Mouse (Mus musculus) spleen, postnatal 4 days (tissue): ENCODE measurements around the gene Ptprm.

Experiments
- DNase-seq, 2 experiments: peaks; one replicate each; pipeline ENCODE4 v3.0.0; 2022; ENCODE audit warnings: low spot score in 2 of 2

Ptprm gene

GRCm38 (mm10) chr17:67138981-67139380, 215.3 kb downstream of the Ptprm start:
- DNase-seq, result no peak

DNA sequence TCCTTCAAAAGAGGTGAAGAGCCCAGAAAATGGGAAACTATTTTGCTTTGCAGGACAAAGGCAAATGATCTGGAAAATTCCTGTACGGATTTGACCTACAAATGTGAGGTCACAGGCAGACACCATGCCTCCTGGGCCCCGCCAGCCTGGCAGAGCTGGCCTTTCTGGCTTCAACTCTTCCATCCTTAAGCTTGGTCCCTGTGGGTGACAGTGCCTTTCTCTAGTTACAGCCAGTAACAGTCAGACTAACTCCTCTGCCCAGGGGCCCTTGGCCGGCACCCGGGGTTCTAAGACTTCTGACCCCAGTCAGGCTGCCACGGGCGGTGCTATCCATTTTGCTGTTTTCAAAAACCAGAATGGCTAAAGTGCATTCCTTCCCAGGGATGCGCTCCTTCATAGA, 217.4 kb downstream of the Ptprm start:
- no peak for DNase-seq

DNA sequence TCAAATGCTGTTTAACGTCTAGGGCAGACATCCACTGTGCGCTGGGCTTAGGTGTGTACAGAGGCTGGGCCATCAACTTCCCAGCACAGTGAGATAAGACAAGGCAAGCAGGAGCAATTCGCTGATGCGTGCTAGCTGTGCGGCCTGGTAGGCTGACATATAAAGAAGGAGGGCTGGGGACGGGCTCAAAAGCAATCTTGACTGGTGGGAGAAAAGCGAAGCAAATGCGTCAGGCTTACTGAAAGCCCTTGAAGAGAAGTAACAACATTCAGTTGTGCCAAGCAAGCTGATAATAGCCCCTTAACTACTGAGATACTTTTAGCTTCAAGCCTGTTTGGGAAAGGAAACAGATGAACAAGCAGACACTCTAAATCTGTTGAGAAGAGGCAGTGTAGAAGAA, 217.8 kb downstream of the Ptprm start:
- no peak for DNase-seq

DNA sequence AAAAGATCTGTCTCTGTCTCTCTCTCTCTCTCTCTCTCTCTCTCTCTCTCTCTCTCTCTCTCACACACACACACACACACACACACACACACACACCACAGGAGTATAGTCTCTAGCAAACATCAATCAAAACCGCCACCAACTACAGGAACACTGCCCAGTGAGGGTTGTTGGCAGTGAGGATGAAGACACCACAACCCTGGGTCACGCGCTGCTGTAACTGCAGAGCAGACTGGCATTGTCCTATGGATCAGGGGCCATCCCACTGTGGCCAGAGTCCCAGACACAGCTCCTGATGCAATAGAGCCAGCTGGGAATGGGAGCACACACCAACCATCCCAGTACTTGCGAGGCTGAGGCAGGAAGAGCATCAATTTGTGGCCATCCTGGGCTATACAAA, 220.0 kb downstream of the Ptprm start:
- DNase-seq, result no peak

DNA sequence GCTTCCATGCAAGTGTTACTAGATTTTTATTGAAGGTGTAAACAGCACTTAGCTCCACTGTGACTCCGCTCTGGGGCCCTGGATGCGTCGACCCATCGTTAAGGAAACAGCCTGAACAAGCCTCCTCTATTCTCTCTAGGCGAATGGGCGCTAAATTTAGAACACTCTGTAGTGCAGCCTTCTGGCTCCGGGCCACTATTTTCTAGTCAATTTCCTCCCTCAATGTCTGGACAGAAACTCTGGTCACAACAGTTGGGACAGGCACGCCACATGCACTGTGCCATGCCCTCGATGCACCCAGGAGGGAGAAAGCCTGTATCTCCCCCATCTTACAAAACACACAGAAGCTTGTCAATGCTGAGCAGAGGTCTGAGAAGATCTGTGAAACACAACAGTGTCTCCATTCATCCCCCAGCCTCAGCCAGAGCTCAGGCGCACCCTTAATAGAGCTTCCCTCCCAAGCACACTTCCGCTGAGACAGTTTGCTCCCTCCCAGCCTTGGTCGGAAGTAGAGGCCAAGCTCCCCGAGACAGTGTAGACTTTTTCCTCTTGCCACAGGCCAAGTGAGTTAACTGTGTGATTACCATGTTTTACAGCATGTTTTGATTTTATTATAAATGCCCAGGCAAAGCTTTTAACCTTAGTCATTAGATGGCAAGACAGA, 220.7 kb downstream of the Ptprm start:
- peak in 1 of 2 experiments; percentile 9 for DNase-seq

- no peak for DNase-seq
Measured at GRCm38 (mm10) chr17:67133026-67133425, 221.2 kb downstream of the Ptprm start.

DNA sequence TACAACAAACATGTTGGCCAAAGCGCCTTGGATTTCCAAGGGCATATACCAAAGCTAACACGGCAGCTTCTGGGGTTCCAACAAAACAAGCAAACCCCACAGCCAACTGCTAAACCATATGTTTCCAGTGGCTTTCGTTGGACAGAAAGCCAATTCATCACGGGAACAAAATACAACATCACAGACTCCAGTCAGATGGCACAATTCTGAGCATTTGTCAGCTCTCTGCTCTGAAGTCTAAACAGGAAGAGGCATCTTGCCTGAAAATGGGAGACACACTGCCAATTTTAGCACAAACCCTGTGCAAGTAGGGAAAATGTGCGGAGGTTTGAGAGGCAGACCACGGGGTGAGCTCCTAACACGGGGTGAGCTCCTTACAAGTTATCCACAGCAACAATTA, 226.7 kb downstream of the Ptprm start:
- DNase-seq, result no peak

DNA sequence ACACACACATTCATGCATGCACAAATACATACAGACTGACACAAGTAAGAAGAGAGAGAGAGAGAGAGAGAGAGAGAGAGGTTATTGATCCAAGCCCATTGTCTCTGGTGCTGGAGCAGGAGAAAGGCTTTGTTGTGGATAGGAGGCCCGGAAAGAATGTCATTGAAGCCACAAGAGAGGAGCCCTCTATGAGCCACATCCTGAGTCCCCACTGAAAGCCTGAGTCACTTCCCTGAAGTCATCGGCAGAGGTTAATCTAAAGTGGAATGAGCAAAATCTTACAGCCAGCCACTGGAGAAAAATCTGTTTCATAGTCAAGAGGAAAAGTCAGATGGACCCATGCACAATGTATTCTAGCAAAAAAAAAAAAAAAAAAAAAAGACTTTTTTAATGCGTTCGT, 228.7 kb downstream of the Ptprm start:
- no peak for DNase-seq

DNA sequence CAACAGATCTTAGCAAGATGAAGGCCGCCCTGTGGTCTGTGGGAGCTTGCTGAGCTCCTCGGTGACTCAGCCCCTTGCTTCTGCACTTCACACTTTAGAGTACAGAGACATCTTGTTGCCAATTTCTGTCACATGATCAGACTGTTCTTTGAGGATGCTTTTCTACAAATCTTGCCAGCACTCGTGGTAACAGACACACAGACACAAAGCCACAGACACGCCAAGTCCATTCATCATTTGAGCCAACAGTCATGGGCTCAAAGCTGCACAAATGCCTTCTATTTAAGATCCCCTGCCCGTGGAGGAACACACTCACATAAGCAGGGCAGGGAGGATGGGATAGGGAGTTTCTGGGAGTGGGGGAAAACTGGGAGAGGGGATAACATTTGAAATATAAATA, 230.0 kb downstream of the Ptprm start:
- no peak for DNase-seq

DNA sequence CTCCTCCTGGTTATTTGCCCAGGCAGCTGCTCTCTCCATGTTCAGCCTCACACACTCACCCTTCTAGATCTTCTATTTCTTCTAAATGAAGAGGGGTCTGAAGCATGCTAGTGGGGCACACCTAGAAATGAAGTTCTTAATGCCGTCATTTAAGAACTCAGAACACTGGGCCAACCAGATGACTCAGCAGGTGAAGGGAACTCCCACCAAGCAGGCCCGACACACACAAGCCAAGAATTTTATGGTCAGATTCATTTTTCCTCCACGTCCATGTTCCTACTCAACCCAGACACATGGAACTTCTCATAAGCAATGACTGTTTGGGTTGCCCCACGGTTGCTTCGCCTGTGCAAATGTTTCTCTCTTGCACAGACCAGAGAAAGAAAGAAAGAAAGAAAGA, 230.5 kb downstream of the Ptprm start:
- no peak for DNase-seq

DNA sequence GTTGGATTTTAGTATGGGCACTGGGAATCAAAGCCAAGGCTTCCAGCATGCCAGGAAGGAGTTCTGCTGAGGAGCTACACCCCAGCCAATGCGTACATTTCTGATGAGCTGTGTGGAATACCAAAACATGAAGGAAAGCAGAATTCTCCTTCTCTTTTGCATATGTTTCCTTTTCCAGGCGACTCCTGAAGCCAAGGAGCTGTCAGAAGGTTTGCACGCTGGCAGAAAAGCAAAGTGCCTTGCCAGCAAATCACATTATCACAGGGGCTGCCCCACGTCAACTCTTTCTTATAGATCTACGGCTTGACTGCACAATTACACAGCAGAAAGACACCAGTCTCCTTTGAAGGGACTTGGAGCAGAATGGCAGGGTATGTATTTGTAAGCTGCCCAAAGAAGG, 233.4 kb downstream of the Ptprm start:
- no peak for DNase-seq

DNA sequence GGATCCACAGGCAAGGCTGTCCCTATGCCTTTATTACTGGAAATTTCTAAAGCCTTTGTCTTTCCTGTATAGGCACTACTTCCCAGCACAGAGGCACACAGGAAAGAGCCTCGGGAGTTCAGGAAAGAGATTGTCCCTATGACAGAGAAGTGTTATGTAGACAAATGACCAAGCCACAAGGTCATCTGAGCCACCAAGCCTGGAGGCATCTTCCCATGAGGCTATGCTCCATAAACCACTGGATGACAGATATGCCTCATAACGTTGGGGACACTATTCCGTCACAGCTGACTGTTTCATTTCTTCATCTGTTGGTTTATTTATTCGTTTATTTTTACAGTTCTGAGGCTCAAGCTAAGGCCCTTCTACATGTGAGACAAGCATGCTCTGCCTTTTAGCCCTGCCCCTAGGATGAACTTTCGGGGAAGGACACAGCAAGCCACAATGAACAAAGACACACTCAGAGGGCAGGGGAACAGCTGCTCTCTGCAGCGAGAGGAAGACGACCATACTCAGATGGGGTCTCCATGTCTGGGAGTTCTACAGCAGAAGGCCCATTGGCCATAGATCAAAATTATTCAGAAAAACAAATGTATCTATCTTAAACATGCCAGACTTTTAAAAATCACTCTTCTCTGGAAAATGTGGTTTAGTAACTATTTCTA, 235.4 kb downstream of the Ptprm start:
- DNase-seq, result no peak

DNA sequence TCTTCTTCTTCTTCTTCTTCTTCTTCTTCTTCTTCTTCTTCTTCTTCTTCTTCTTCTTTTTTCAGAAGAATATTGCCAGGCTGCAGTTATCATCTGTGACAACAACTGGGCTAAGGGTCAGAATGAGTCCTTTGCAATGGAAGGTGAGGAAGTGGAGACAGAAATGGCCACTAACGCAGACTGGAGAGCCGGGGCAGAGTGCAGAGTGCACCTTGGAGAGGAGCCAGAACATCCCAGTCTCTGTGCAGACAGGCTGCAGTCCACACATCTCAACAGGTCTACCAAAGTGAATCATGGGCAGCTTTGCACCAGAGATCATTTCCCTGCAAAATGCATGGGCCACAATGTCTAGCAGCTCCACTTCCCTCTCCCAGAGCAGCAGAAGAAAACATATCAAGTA, 239.4 kb downstream of the Ptprm start:
- DNase-seq, result no peak

DNA sequence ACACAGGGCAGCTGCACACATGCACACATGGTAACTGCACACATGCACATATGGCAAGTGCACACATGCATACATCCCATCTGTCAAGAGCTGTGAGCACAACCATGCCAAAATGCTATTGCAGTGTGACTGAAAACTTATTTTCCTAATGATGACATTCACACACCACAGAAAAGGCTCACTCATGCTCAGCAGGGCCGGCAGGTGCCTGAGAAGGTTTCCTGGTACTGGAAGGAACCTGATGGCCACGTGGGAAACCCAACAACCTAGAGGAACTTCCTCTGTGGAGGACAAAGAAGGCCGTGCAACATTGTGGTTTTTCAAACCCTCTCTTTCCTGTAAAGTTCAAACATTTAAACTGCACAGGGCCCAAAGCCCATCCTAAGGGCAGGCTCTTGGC, 241.6 kb downstream of the Ptprm start:
- no peak for DNase-seq

DNA sequence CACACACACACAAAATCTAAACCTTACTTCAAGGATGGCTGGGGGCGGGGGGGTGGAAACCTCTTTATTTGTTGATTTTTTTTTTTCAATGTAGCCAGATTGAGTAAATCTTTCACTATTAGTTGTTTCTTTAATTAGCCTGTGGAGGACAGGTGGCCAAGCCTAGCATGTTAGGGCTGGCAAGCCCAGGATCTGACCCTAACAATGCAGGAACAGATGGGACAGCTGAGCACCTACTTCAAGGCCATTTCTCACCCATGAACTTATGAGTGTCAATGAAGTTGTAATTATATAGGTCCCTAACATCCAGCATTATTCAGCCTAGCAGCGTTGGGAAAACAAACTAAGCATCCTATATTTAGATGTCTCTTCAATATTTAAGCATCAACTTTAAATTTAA, 248.1 kb downstream of the Ptprm start:
- DNase-seq, result no peak

DNA sequence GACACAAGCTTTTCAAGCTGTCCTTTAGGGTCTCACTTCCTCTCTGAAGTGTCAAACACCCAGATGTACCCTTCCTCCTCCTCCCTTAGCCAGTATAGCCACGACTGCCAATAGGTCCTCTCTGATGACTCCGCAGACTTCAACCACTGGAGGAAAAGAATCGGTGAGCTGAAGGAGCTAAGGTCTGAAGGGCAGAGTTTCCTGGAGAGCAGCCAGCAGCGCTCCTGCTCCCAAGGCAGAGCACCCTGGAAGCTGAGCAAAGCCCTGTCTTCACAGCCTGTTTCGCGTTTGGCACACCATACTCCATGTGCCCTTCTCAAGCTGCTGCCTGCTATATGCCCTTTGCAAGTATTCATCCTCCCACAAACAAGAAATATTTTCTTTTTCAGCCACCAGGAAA, 252.2 kb downstream of the Ptprm start:
- no peak for DNase-seq

DNA sequence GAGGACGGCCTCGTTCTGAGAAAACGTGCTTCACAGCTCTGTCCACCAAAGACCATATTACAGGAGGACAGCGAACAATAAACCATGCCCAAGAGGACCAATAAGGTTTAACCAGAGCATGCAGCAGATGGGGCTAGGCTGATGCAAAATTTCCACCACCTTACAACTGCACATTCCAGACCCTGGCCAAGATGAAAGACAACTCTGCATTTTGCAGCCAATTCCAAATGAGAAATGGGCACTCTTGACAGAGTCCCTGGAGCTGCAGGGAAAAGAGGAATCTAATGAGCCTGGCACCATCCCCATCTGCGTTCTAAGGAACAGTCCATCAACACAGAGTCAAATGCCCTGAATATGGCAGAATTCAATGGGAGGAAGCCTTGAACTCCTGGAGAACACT, 263.3 kb downstream of the Ptprm start:
- DNase-seq, result no peak

DNA sequence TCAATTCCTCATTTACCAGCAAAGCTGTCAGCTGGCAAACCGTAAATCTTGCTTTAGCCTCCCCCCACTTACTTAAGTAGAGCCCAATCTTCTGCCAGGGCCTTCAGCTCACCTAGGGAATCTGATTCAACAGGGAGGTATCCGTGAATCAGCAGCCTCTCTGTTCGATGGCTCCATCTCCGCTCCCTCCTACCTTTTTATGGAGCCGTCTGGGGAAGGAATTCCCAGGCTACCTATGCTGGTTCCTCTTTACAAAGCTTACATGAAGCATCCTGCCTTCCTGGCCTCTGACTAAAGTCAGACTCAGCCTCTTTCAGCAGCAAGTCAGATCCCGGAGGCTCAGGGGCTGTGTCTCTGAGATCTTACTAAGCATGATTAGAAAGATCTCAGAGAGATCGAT, 264.1 kb downstream of the Ptprm start:
- no peak for DNase-seq

GRCm38 (mm10) chr17:67089611-67090010, 264.6 kb downstream of the Ptprm start:
- DNase-seq, result no peak

- no peak for DNase-seq
Measured at GRCm38 (mm10) chr17:67087585-67087984, 266.7 kb downstream of the Ptprm start.

DNA sequence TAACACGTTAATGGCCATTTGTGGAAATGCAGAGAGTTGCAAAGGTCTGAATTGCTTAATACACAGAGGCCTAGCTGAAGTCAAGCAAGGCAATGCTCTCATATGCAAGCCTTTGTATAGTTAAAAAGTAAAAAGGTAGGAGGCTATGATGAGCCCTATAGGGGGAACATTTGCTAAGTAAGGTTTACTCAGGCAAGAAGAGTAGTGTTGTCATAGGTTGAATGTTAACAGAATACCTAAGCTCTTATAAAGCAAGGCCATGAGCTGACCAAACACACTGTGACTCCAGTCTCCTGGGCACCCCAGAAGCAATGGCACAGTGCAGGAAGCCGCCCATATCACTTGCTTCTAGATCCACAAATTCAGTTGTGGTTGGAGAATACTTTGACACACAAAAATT, 267.4 kb downstream of the Ptprm start:
- DNase-seq, result no peak

- no peak for DNase-seq
Measured at GRCm38 (mm10) chr17:67084501-67084900, 269.8 kb downstream of the Ptprm start.

DNA sequence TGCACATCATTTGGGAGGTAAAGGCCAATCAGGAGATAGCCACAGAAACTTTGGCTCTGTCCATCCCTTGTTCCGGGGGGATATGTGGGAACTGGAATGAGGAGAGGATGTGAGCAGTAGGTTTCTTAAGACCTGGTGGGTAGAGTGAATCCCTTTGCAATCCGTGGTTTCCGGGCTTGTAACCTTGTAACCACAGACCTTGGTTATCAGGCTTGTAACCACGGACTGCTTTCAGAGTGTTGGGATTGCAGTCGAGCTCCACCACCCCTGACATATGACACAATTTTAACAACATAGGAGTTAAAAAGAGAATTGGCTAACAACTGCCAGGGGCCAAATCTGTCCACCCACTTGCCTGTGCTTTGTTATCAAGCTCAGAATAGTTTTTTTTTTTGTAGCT, 270.2 kb downstream of the Ptprm start:
- DNase-seq, result no peak

GRCm38 (mm10) chr17:67079570-67079969, 274.7 kb downstream of the Ptprm start:
- DNase-seq, result no peak
